Mouse (Mus musculus) embryonic fibroblast, embryonic 13.5 days (primary cell): ENCODE results near the gene Slc2a6. TPM values are rescaled to one million over a fixed set of nuclear protein-coding genes. Genes with fewer than 3 reads are reported as not detected.

ENCODE experiments used
- H3K27ac ChIP-seq: 2 replicates; pipeline ENCODE4 v1.5.1; 2012; ENCODE audit warnings: low read length, control low read depth, inconsistent platforms; ENCODE audit not compliant: insufficient read depth
- H3K4me1 ChIP-seq: 2 replicates; pipeline ENCODE4 v1.6.1; 2011; ENCODE audit warnings: low read length; ENCODE audit not compliant: control insufficient read depth, insufficient read depth
- H3K4me3 ChIP-seq: 2 replicates; pipeline ENCODE4 v1.5.1; 2011; ENCODE audit warnings: mild to moderate bottlenecking, control low read depth, low read length; ENCODE audit not compliant: insufficient read depth
- CTCF ChIP-seq: IDR thresholded peaks from 2 replicates; pipeline ENCODE4 v1.5.1; 2011; ENCODE audit warnings: mild to moderate bottlenecking, control low read depth, low read length, moderate library complexity, borderline replicate concordance; ENCODE audit not compliant: insufficient read depth
- POLR2A ChIP-seq: IDR thresholded peaks from 2 replicates; pipeline ENCODE4 v1.6.1; 2011; ENCODE audit warnings: low read depth, mild to moderate bottlenecking, control low read depth, low read length, moderate library complexity
- polyA plus RNA-seq: library from polyadenylated mRNA; stranded (reverse); fragments of >200 nt; gene quantifications from 2 replicates; pipeline ENCODE4 v1.2.4, GENCODE M21; 2011; ENCODE audit warnings: low read depth; ENCODE audit not compliant: missing spikeins, insufficient read length

The Slc2a6 gene
- polyA plus RNA-seq, 1 experiment, result 2.4 TPM

GRCm38 (mm10) chr2:27058751-27059150 lies 31.0 kb upstream of the Slc2a6 start:
- H3K4me1 ChIP-seq, result no peaks in the 10 kb centered on the region
- TF ChIP-seq POLR2A (no peak), CTCF (no peak)
- H3K4me3 ChIP-seq, result no peak overlapping the region
- H3K27ac ChIP-seq, result no peak overlapping the region

- Histone ChIP-seq H3K4me1 (no peaks in the 10 kb centered on the region), H3K27ac (no peak overlapping the region), H3K4me3 (no peak overlapping the region)
- TF ChIP-seq POLR2A, result no peak
- no peak for TF ChIP-seq CTCF
These were observed 30.5 kb upstream of the Slc2a6 start for GRCm38 (mm10) chr2:27058251-27058650.

GRCm38 (mm10) chr2:27049408-27049807 lies 21.6 kb upstream of the Slc2a6 start:
- no peak overlapping the region for H3K4me3 ChIP-seq
- H3K4me1 ChIP-seq, result no peaks in the 10 kb centered on the region
- TF ChIP-seq POLR2A (no peak), CTCF (no peak)
- no peak overlapping the region for H3K27ac ChIP-seq

- H3K4me3 ChIP-seq, result no peak overlapping the region
- H3K27ac ChIP-seq, result no peak overlapping the region
- TF ChIP-seq POLR2A (no peak), CTCF (no peak)
- H3K4me1 ChIP-seq, result no peaks in the 10 kb centered on the region
These were observed 18.4 kb upstream of the Slc2a6 start for GRCm38 (mm10) chr2:27045979-27046770.

- TF ChIP-seq POLR2A (no peak), CTCF (no peak)
- no peaks in the 10 kb centered on the region for H3K4me1 ChIP-seq
- no peak overlapping the region for H3K27ac ChIP-seq
- no peak overlapping the region for H3K4me3 ChIP-seq
These were observed 16.8 kb upstream of the Slc2a6 start for GRCm38 (mm10) chr2:27044641-27045040.

GRCm38 (mm10) chr2:27044166-27044565 lies 16.4 kb upstream of the Slc2a6 start:
- Histone ChIP-seq H3K4me1 (no peaks in the 10 kb centered on the region), H3K27ac (no peak overlapping the region), H3K4me3 (no peak overlapping the region)
- TF ChIP-seq CTCF (no peak), POLR2A (no peak)

- no peak overlapping the region for H3K27ac ChIP-seq
- H3K4me1 ChIP-seq, result no peaks in the 10 kb centered on the region
- H3K4me3 ChIP-seq, result no peak overlapping the region
- TF ChIP-seq CTCF (peak; percentile 81), POLR2A (no peak)
These were observed 15.7 kb upstream of the Slc2a6 start for GRCm38 (mm10) chr2:27043461-27043860.

- Histone ChIP-seq H3K4me3 (no peak overlapping the region), H3K27ac (no peak overlapping the region), H3K4me1 (no peaks in the 10 kb centered on the region)
- TF ChIP-seq POLR2A, result no peak
These were observed 14.5 kb upstream of the Slc2a6 start for GRCm38 (mm10) chr2:27042131-27042844.

- no peak overlapping the region for H3K27ac ChIP-seq
- H3K4me3 ChIP-seq, result no peak overlapping the region
- H3K4me1 ChIP-seq, result no peaks in the 10 kb centered on the region
- TF ChIP-seq POLR2A (no peak), CTCF (peak; percentile 22; the same call in 1 of the 2 replicates)
These were observed 11.5 kb upstream of the Slc2a6 start for GRCm38 (mm10) chr2:27039286-27039685.

- Histone ChIP-seq H3K4me3 (no peak overlapping the region), H3K4me1 (no peaks in the 10 kb centered on the region), H3K27ac (no peak overlapping the region)
- peak; percentile 72; the same call in 1 of the 2 replicates for TF ChIP-seq CTCF
- no peak for TF ChIP-seq POLR2A
These were observed 10.8 kb upstream of the Slc2a6 start for GRCm38 (mm10) chr2:27038596-27038995.
